In the genomic region with DNA sequence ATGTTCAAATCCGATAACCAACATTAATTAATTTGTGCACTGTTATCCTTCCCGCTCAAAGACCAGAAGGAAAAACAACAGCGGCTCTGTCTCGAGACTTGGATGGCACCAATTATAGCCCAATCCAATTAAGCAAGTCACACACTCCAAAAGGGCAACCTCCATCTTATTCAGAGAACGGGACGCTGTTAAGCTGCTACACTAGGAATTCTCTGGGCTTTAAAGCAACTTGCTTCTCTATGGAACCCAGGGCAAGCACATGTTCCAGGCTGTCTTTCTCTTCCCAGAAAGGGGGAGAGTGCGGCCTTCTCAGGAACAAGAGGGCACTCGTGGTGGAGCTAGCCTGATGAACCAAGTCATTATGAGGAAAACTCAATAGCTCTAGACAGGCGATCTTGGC, we compare ENCODE assay signal across 9 mouse cellular contexts. TPM values are rescaled to one million over a fixed set of nuclear protein-coding genes. Genes with fewer than 3 reads are reported as not detected.
DNase-seq lines count a peak whose midpoint lies in the region; ATAC-seq and TF ChIP-seq lines count a peak whose summit lies in the region.
"Had no signal": no experiment of that assay in that cellular context is flagged by ENCODE, and none has a peak within 500 bp of the region (broad histone marks: within the 10 kb centered on the region; RNA-seq: fewer than 3 reads in every experiment).

No protein-coding gene starts in this region.

- ATAC-seq in embryonic facial prominence, embryonic 15.5 days (ENCODE audit: insufficient number of reproducible peaks, low FRiP score, low TSS enrichment, low read depth): no peak
- ATAC-seq in intestine, embryonic 15.5 days: no peak
- ATAC-seq in midbrain, embryonic 16.5 days: no peak

- H3K27ac ChIP-seq in kidney, adult 2 months (ENCODE audit: insufficient read depth, low read depth, low read length): peak overlapping the region; percentile 79
- no peak overlapping the region for H3K27ac ChIP-seq in embryonic facial prominence, embryonic 15.5 days (replicated peaks)
- H3K27ac ChIP-seq in intestine, embryonic 15.5 days: no peak overlapping the region
- H3K27ac ChIP-seq in midbrain, embryonic 16.5 days (ENCODE audit: low read length): no peak overlapping the region

- H3K9ac ChIP-seq in embryonic facial prominence, embryonic 15.5 days: no peak overlapping the region
- H3K9ac ChIP-seq in intestine, embryonic 15.5 days: no peak overlapping the region
- no peak overlapping the region for H3K9ac ChIP-seq in midbrain, embryonic 16.5 days (ENCODE audit: low read depth, low read length)

- no peaks in the 10 kb centered on the region for H3K27me3 ChIP-seq in kidney, adult 2 months (replicated peaks; ENCODE audit: control insufficient read depth, insufficient read depth, low read length)
- peaks cover 57% of the 10 kb centered on the region for H3K27me3 ChIP-seq in embryonic facial prominence, embryonic 15.5 days
- peaks cover 33% of the 10 kb centered on the region for H3K27me3 ChIP-seq in intestine, embryonic 15.5 days (replicated peaks)
- peaks cover 31% of the 10 kb centered on the region for H3K27me3 ChIP-seq in midbrain, embryonic 16.5 days (ENCODE audit: control insufficient read depth, insufficient read depth, low read depth, low read length)

- no peak overlapping the region for H3K4me2 ChIP-seq in embryonic facial prominence, embryonic 15.5 days (replicated peaks)
- H3K4me2 ChIP-seq in intestine, embryonic 15.5 days (replicated peaks): no peak overlapping the region
- H3K4me2 ChIP-seq in midbrain, embryonic 16.5 days (ENCODE audit: low read length): peak overlapping the region; percentile 29; the same call in 1 of the 2 replicates

- 52% methylated on average over 9 of the region's 9 CpGs for WGBS in kidney, adult 2 months
- WGBS in embryonic facial prominence, embryonic 15.5 days: 39% methylated on average over 9 of the region's 9 CpGs
- 57% methylated on average over 9 of the region's 9 CpGs for WGBS in intestine, embryonic 15.5 days
- WGBS in midbrain, embryonic 16.5 days: 27% methylated on average over 9 of the region's 9 CpGs

- H3K4me1 ChIP-seq in kidney, adult 2 months (ENCODE audit: control insufficient read depth, insufficient read depth, low read length): no peaks in the 10 kb centered on the region
- H3K4me1 ChIP-seq in embryonic facial prominence, embryonic 15.5 days: peaks cover 18% of the 10 kb centered on the region
- H3K4me1 ChIP-seq in intestine, embryonic 15.5 days (replicated peaks): peaks cover 13% of the 10 kb centered on the region
- H3K4me1 ChIP-seq in midbrain, embryonic 16.5 days (ENCODE audit: control insufficient read depth, insufficient read depth, low read length): peaks cover 25% of the 10 kb centered on the region

- no peaks in the 10 kb centered on the region for H3K9me3 ChIP-seq in embryonic facial prominence, embryonic 15.5 days (replicated peaks)
- H3K9me3 ChIP-seq in intestine, embryonic 15.5 days: no peaks in the 10 kb centered on the region
- no peaks in the 10 kb centered on the region for H3K9me3 ChIP-seq in midbrain, embryonic 16.5 days (replicated peaks; ENCODE audit: control insufficient read depth, low read length, poor library complexity, severe bottlenecking)

- DNase-seq in kidney, adult 2 months: no peak
- DNase-seq in kidney, postnatal 25 days: no peak
- DNase-seq in spleen, postnatal 4 days (ENCODE audit: low spot score in 2 of 2): no peak
- DNase-seq in T-cell, adult 2 months (ENCODE audit: low spot score): no peak
- no peak for DNase-seq in adrenal gland, postnatal 4 days (ENCODE audit: low spot score in 2 of 2)
- DNase-seq: layer of hippocampus, postnatal 36 days had no signal

- H3K36me3 ChIP-seq in kidney, adult 2 months (ENCODE audit: control insufficient read depth, insufficient read depth, low read length): no peaks in the 10 kb centered on the region
- no peaks in the 10 kb centered on the region for H3K36me3 ChIP-seq in embryonic facial prominence, embryonic 15.5 days
- H3K36me3 ChIP-seq in intestine, embryonic 15.5 days: no peaks in the 10 kb centered on the region
- H3K36me3 ChIP-seq in midbrain, embryonic 16.5 days (ENCODE audit: control insufficient read depth, insufficient read depth, low read length): no peaks in the 10 kb centered on the region

- peak overlapping the region; percentile 70 for H3K4me3 ChIP-seq in kidney, adult 2 months (ENCODE audit: insufficient read depth, low read depth, low read length)
- H3K4me3 ChIP-seq in embryonic facial prominence, embryonic 15.5 days (replicated peaks): peak overlapping the region; percentile 20
- peak overlapping the region; percentile 1; the same call in 1 of the 2 replicates for H3K4me3 ChIP-seq in intestine, embryonic 15.5 days (replicated peaks)
- H3K4me3 ChIP-seq in midbrain, embryonic 16.5 days (ENCODE audit: low read depth, low read length): peak overlapping the region; percentile 70

- no peak for TF ChIP-seq CTCF in kidney, adult 2 months (conservative IDR thresholded peaks at IDR 0.05; ENCODE audit: insufficient read depth, insufficient read length, low read depth, low read length)

- TF ChIP-seq POLR2A in kidney, adult 2 months (IDR thresholded peaks at IDR 0.05; ENCODE audit: low read depth, low read length): no peak

RNA-seq across cellular contexts. Expression of a gene that starts 1.6 kb away (rescaled TPM):
- 28.0 and 32.3 TPM in 2 replicates for polyA plus RNA-seq in kidney, adult 2 months (2012; rRNA removed)
- polyA plus RNA-seq in embryonic facial prominence, embryonic 15.5 days (2015; fragmentation: Nextera tagmentation; extraction: Ambion mirVana): 24.3 and 24.8 TPM in 2 replicates
- polyA plus RNA-seq in intestine, embryonic 15.5 days (2015; fragmentation: Nextera tagmentation; extraction: Ambion mirVana): 24.4 and 25.5 TPM in 2 replicates
- polyA plus RNA-seq in midbrain, embryonic 16.5 days (2015; fragmentation: Nextera tagmentation; extraction: Ambion mirVana): 22.7 and 26.4 TPM in 2 replicates
- total RNA-seq in adrenal gland, postnatal 4 days (2021): 10 to 100 TPM; 77.4 to 79.2 TPM

Comparison
In these comparisons a context has a peak if more than half of its experiments do, and no peak if none do; other contexts are left out.
1. H3K4me3 ChIP-seq: peak in every context shown above with its lines; median percentile 70 in kidney, adult 2 months; 70 in midbrain, embryonic 16.5 days; 20 in embryonic facial prominence, embryonic 15.5 days; 1 in intestine, embryonic 15.5 days.